Mouse (Mus musculus) MEL (cell line): ENCODE measurements around the gene Gm20388. TPM values are rescaled to one million over a fixed set of nuclear protein-coding genes. Genes with fewer than 3 reads are reported as not detected.

Experiments used
- DNase-seq: peaks from one replicate; pipeline ENCODE4 v3.0.0; 2011; ENCODE audit warnings: low read depth, low spot score
- H3K27ac ChIP-seq: 2 replicates; pipeline ENCODE4 v1.5.1; 2012; ENCODE audit warnings: low read depth, mild to moderate bottlenecking, control low read depth, low read length, moderate library complexity; ENCODE audit not compliant: control insufficient read depth
- H3K27me3 ChIP-seq, 2 experiments: fragments of 150-350 bp in 1 of 2; sonication (generic) in 1 of 2; 2 replicates each; pipeline ENCODE4 v1.6.1; 2012; ENCODE audit warnings: low read length in 2 of 2, mild to moderate bottlenecking in 2 of 2, improper control_type of control experiment in 1 of 2, moderate library complexity in 1 of 2; ENCODE audit not compliant: insufficient read depth in 2 of 2, control insufficient read depth in 1 of 2
- H3K36me3 ChIP-seq, 2 experiments: 2 replicates each; pipeline ENCODE4 v1.6.1; 2012 to 2014; ENCODE audit warnings: low read length in 2 of 2, improper control_type of control experiment in 1 of 2, inconsistent platforms in 1 of 2, mild to moderate bottlenecking in 1 of 2; ENCODE audit not compliant: insufficient read depth in 2 of 2, control insufficient read depth in 1 of 2
- H3K4me1 ChIP-seq, 2 experiments: fragments of 150-350 bp in 1 of 2; sonication (generic) in 1 of 2; 2 replicates each; pipeline ENCODE4 v1.6.1; 2012; ENCODE audit warnings: low read length in 2 of 2, improper control_type of control experiment in 1 of 2, mild to moderate bottlenecking in 1 of 2; ENCODE audit not compliant: insufficient read depth in 2 of 2, control insufficient read depth in 1 of 2
- H3K4me3 ChIP-seq, 2 experiments: fragments of 150-350 bp in 1 of 2; sonication (generic) in 1 of 2; 2 replicates each; pipeline ENCODE4 v1.5.1; 2012; ENCODE audit warnings: low read depth in 2 of 2, low read length in 2 of 2, mild to moderate bottlenecking in 2 of 2, moderate library complexity in 2 of 2, control low read depth in 1 of 2, improper control_type of control experiment in 1 of 2; ENCODE audit not compliant: control insufficient read depth in 1 of 2, insufficient read depth in 1 of 2
- H3K79me2 ChIP-seq: 2 replicates; pipeline ENCODE4 v1.6.1; 2012; ENCODE audit warnings: mild to moderate bottlenecking, low read length, moderate library complexity; ENCODE audit not compliant: control insufficient read depth, poor library complexity, insufficient read depth
- H3K9ac ChIP-seq: 2 replicates; pipeline ENCODE4 v1.6.1; 2012; ENCODE audit warnings: low read depth, mild to moderate bottlenecking, control low read depth, low read length, moderate library complexity; ENCODE audit not compliant: control insufficient read depth, poor library complexity, severe bottlenecking
- H3K9me3 ChIP-seq: fragments of 150-350 bp; sonication (generic); replicated peaks from 2 replicates; pipeline ENCODE4 v1.6.1; 2012; ENCODE audit warnings: mild to moderate bottlenecking, low read length, improper control_type of control experiment, moderate library complexity; ENCODE audit not compliant: insufficient read depth
- CHD2 ChIP-seq: IDR thresholded peaks from 2 replicates; pipeline ENCODE4 v1.6.1; 2011; ENCODE audit warnings: low read length, improper control_type of control experiment
- CTCF ChIP-seq, 3 experiments: IDR thresholded peaks in 2 of 3; conservative IDR thresholded peaks in 1 of 3; 2 replicates each; pipeline ENCODE4 v1.5.1; 2011 to 2012; ENCODE audit warnings: low read length in 3 of 3, low read depth in 2 of 3, mild to moderate bottlenecking in 2 of 3, improper control_type of control experiment in 1 of 3, inconsistent platforms in 1 of 3, mixed read lengths in 1 of 3, moderate library complexity in 1 of 3; ENCODE audit not compliant: control insufficient read depth in 1 of 3, insufficient read depth in 1 of 3, poor library complexity in 1 of 3, severe bottlenecking in 1 of 3
- E2F4 ChIP-seq: IDR thresholded peaks from 2 replicates; pipeline ENCODE4 v1.6.1; 2011; ENCODE audit warnings: low read depth, low read length, improper control_type of control experiment, borderline replicate concordance
- GABPA ChIP-seq: IDR thresholded peaks from 2 replicates; pipeline ENCODE4 v1.6.1; 2012; ENCODE audit warnings: low read depth, mild to moderate bottlenecking, inconsistent platforms, low read length, improper control_type of control experiment, moderate library complexity
- GATA1 ChIP-seq: IDR thresholded peaks from 2 replicates; pipeline ENCODE4 v1.6.1; 2011; ENCODE audit warnings: low read depth, low read length, improper control_type of control experiment
- HCFC1 ChIP-seq: IDR thresholded peaks from 2 replicates; pipeline ENCODE4 v1.6.1; 2012; ENCODE audit warnings: low read depth, mild to moderate bottlenecking, inconsistent platforms, low read length, improper control_type of control experiment, moderate library complexity
- JUND ChIP-seq: IDR thresholded peaks from 2 replicates; pipeline ENCODE4 v1.6.1; 2011; ENCODE audit warnings: low read depth, mild to moderate bottlenecking, improper control_type of control experiment, low read length
- KAT2A ChIP-seq: conservative IDR thresholded peaks from 2 replicates; pipeline ENCODE4 v1.6.1; 2012; ENCODE audit warnings: low read depth, low read length, improper control_type of control experiment, inconsistent platforms
- MAFK ChIP-seq: IDR thresholded peaks from 2 replicates; pipeline ENCODE4 v1.6.1; 2011; ENCODE audit warnings: low read depth, mild to moderate bottlenecking, low read length, improper control_type of control experiment, borderline replicate concordance
- MAZ ChIP-seq: IDR thresholded peaks from 2 replicates; pipeline ENCODE4 v1.6.1; 2012; ENCODE audit warnings: low read depth, mild to moderate bottlenecking, inconsistent platforms, low read length, improper control_type of control experiment
- MEF2A ChIP-seq: IDR thresholded peaks from 2 replicates; pipeline ENCODE4 v1.6.1; 2014; ENCODE audit warnings: low read depth, mild to moderate bottlenecking, inconsistent platforms, low read length, improper control_type of control experiment; ENCODE audit not compliant: poor library complexity, insufficient replicate concordance, severe bottlenecking; ENCODE audit errors: extremely low read depth
- MYB ChIP-seq: IDR thresholded peaks from 2 replicates; pipeline ENCODE4 v1.6.1; 2011; ENCODE audit warnings: mild to moderate bottlenecking, low read depth, low read length, improper control_type of control experiment
- MYC ChIP-seq: IDR thresholded peaks from 2 replicates; pipeline ENCODE4 v1.6.1; 2011; ENCODE audit warnings: low read depth, mild to moderate bottlenecking, low read length, improper control_type of control experiment, moderate library complexity
- NELFE ChIP-seq: IDR thresholded peaks from 2 replicates; pipeline ENCODE4 v1.6.1; 2011; ENCODE audit warnings: low read depth, low read length, improper control_type of control experiment
- POLR2A ChIP-seq, 2 experiments: IDR thresholded peaks; 2 replicates each; pipeline ENCODE4 v1.6.1; 2011 to 2012; ENCODE audit warnings: low read length in 2 of 2, mild to moderate bottlenecking in 2 of 2, control low read depth in 1 of 2, improper control_type of control experiment in 1 of 2, low read depth in 1 of 2, moderate library complexity in 1 of 2; ENCODE audit not compliant: control insufficient read depth in 1 of 2, insufficient read depth in 1 of 2, poor library complexity in 1 of 2
- RCOR1 ChIP-seq: IDR thresholded peaks from 2 replicates; pipeline ENCODE4 v1.6.1; 2012; ENCODE audit warnings: low read depth, mild to moderate bottlenecking, inconsistent platforms, low read length, improper control_type of control experiment
- TAL1 ChIP-seq: IDR thresholded peaks from 2 replicates; pipeline ENCODE4 v1.6.1; 2012; ENCODE audit warnings: mild to moderate bottlenecking, inconsistent platforms, low read length, moderate library complexity, mixed read lengths
- TCF12 ChIP-seq: IDR thresholded peaks from 2 replicates; pipeline ENCODE4 v1.6.1; 2014; ENCODE audit warnings: low read depth, mild to moderate bottlenecking, inconsistent platforms, low read length, improper control_type of control experiment, moderate library complexity
- USF1 ChIP-seq: IDR thresholded peaks from 2 replicates; pipeline ENCODE4 v1.6.1; 2014; ENCODE audit warnings: low read depth, mild to moderate bottlenecking, inconsistent platforms, low read length, improper control_type of control experiment, moderate library complexity
- ZC3H11A ChIP-seq: IDR thresholded peaks from 2 replicates; pipeline ENCODE4 v1.6.1; 2012; ENCODE audit warnings: low read depth, mild to moderate bottlenecking, inconsistent platforms, low read length, improper control_type of control experiment
- ZKSCAN1 ChIP-seq: IDR thresholded peaks from 2 replicates; pipeline ENCODE4 v1.6.1; 2012; ENCODE audit warnings: low read depth, mild to moderate bottlenecking, inconsistent platforms, low read length, improper control_type of control experiment, moderate library complexity
- ZMIZ1 ChIP-seq: IDR thresholded peaks from 2 replicates; pipeline ENCODE4 v1.6.1; 2012; ENCODE audit warnings: low read depth, mild to moderate bottlenecking, inconsistent platforms, low read length, improper control_type of control experiment, moderate library complexity
- ZNF384 ChIP-seq: IDR thresholded peaks from 2 replicates; pipeline ENCODE4 v1.6.1; 2012; ENCODE audit warnings: low read depth, mild to moderate bottlenecking, inconsistent platforms, low read length, improper control_type of control experiment
- polyA plus RNA-seq, 2 experiments: library from polyadenylated mRNA; stranded (reverse) in 1 of 2; unstranded in 1 of 2; fragments of >175 nt in 1 of 2; fragments of >200 nt in 1 of 2; gene quantifications; 2 replicates each; pipeline versions ENCODE4 v1.2.1 to v1.2.4; 2012; ENCODE audit warnings: low replicate concordance in 2 of 2, low read depth in 1 of 2; ENCODE audit not compliant: insufficient read length in 2 of 2, insufficient read depth in 1 of 2, missing spikeins in 1 of 2
- total RNA-seq: library from RNA; depleted of rRNA; stranded (reverse); fragments of 300-350 nt; gene quantifications from 2 replicates; pipeline ENCODE4 v1.2.3, GENCODE M21; 2012

Gm20388 gene
- total and polyA plus RNA-seq, 3 experiments = 11.1 to 17.8 TPM; not detected in 1

GRCm38 (mm10) chr8:120151151-120151550 is 240.5 kb downstream of the Gm20388 start:
- DNase-seq = no peak
- Histone ChIP-seq H3K9ac (no peak overlapping the region), H3K79me2 (no peaks in the 10 kb centered on the region), H3K9me3 (no peaks in the 10 kb centered on the region), H3K27me3 (no peaks in the 10 kb centered on the region), H3K27ac (no peak overlapping the region), H3K4me3 (no peak overlapping the region), H3K36me3 (no peaks in the 10 kb centered on the region), H3K4me1 (no peaks in the 10 kb centered on the region)
- TF ChIP-seq ZNF384 (no peak), TCF12 (no peak), GATA1 (no peak), POLR2A (IDR thresholded peaks at IDR 0.05; ENCODE audit: control insufficient read depth in 1 of 2, insufficient read depth in 1 of 2, low read depth in 1 of 2, low read length in 2 of 2, poor library complexity in 1 of 2) (no peak), ZC3H11A (no peak), KAT2A (no peak), ZKSCAN1 (no peak), TAL1 (no peak), GABPA (no peak), HCFC1 (no peak), ZMIZ1 (no peak), MAFK (no peak), CTCF (IDR thresholded peaks at IDR 0.05 in 2 of 3, conservative IDR thresholded peaks at IDR 0.05 in 1 of 3; ENCODE audit: control insufficient read depth in 1 of 3, insufficient read depth in 1 of 3, low read depth in 2 of 3, low read length in 3 of 3, poor library complexity in 1 of 3, severe bottlenecking in 1 of 3) (no peak), CHD2 (no peak), MEF2A (no peak), JUND (no peak), USF1 (no peak), MYB (no peak)

- no peak overlapping the region for H3K27ac ChIP-seq
Observed at GRCm38 (mm10) chr8:120152636-120153035, 242.0 kb downstream of the Gm20388 start.

More at GRCm38 (mm10) chr8:120152636-120153035, 242.0 kb downstream of the Gm20388 start:
- Histone ChIP-seq H3K4me3 (no peak overlapping the region), H3K36me3 (no peaks in the 10 kb centered on the region), H3K79me2 (no peaks in the 10 kb centered on the region), H3K27me3 (no peaks in the 10 kb centered on the region), H3K4me1 (no peaks in the 10 kb centered on the region), H3K9me3 (no peaks in the 10 kb centered on the region), H3K9ac (no peak overlapping the region)
- DNase-seq = no peak
- TF ChIP-seq RCOR1 = no peak
- no peak for TF ChIP-seq MAFK
- no peak for TF ChIP-seq MYC
- TF ChIP-seq E2F4 = no peak
- TF ChIP-seq NELFE = no peak
- TF ChIP-seq MAZ = no peak
